Mouse (Mus musculus): ENCODE results near the gene E330021D16Rik. TPM values are rescaled to one million over a fixed set of nuclear protein-coding genes. Genes with fewer than 3 reads are reported as not detected.

E330021D16Rik gene
- polyA plus RNA-seq, 2 experiments, result 0.08 to 0.34 TPM

GRCm38 (mm10) chr6:136431169-136431895 is 16.0 kb upstream of the E330021D16Rik start:
- 47% methylated on average over 10 of the region's 10 CpGs for WGBS (ENCODE audit: insufficient replicate concordance)
- no peak overlapping the region for H3K4me3 ChIP-seq (ENCODE audit: insufficient read depth in 1 of 2, low read depth in 2 of 2, low read length in 2 of 2)
- no peaks in the 10 kb centered on the region for H3K36me3 ChIP-seq (replicated peaks; ENCODE audit: control insufficient read depth, insufficient read depth, low read depth)
- DNase-seq (ENCODE audit: low read depth in 3 of 3, low spot score in 3 of 3), result no peak
- no peak overlapping the region for H3K4me2 ChIP-seq (ENCODE audit: low read depth)
- H3K27me3 ChIP-seq (ENCODE audit: control insufficient read depth, insufficient read depth, low read length), result no peaks in the 10 kb centered on the region
- H3K9me3 ChIP-seq (ENCODE audit: control insufficient read depth, low read length), result no peaks in the 10 kb centered on the region
- peaks cover 0 to 3% of the 10 kb centered on the region in 2 experiments; a peak in 2 of 4 replicates for H3K4me1 ChIP-seq (replicated peaks; ENCODE audit: control insufficient read depth in 2 of 2, insufficient read depth in 2 of 2, low read length in 1 of 2)
- no peak for TF ChIP-seq CTCF (IDR thresholded peaks at IDR 0.05; ENCODE audit: low read depth)
- TF ChIP-seq EP300 (IDR thresholded peaks at IDR 0.05; ENCODE audit: low read depth), result no peak
- no peak overlapping the region for H3K9ac ChIP-seq (replicated peaks)
- no peak overlapping the region for H3K27ac ChIP-seq
- ATAC-seq (ENCODE audit: insufficient read depth), result no peak

- H3K9me3 ChIP-seq (ENCODE audit: control insufficient read depth, low read length), result no peaks in the 10 kb centered on the region
- no peak overlapping the region for H3K4me3 ChIP-seq (ENCODE audit: insufficient read depth in 1 of 2, low read depth in 2 of 2, low read length in 2 of 2)
- TF ChIP-seq EP300 (IDR thresholded peaks at IDR 0.05; ENCODE audit: low read depth) (no peak), CTCF (IDR thresholded peaks at IDR 0.05; ENCODE audit: low read depth) (no peak)
- ATAC-seq (ENCODE audit: insufficient read depth), result no peak
- no peak overlapping the region for H3K27ac ChIP-seq
- peaks cover 0 to 3% of the 10 kb centered on the region in 2 experiments; a peak in 2 of 4 replicates for H3K4me1 ChIP-seq (replicated peaks; ENCODE audit: control insufficient read depth in 2 of 2, insufficient read depth in 2 of 2, low read length in 1 of 2)
- no peaks in the 10 kb centered on the region for H3K27me3 ChIP-seq (ENCODE audit: control insufficient read depth, insufficient read depth, low read length)
- no peak for DNase-seq (ENCODE audit: low read depth in 3 of 3, low spot score in 3 of 3)
- H3K9ac ChIP-seq (replicated peaks), result no peak overlapping the region
- WGBS (ENCODE audit: insufficient replicate concordance), result 54% methylated on average over 4 of the region's 4 CpGs
- no peaks in the 10 kb centered on the region for H3K36me3 ChIP-seq (replicated peaks; ENCODE audit: control insufficient read depth, insufficient read depth, low read depth)
- no peak overlapping the region for H3K4me2 ChIP-seq (ENCODE audit: low read depth)
Observed at GRCm38 (mm10) chr6:136429441-136429840, 14.1 kb upstream of the E330021D16Rik start.

- no peaks in the 10 kb centered on the region for H3K36me3 ChIP-seq (replicated peaks; ENCODE audit: control insufficient read depth, insufficient read depth, low read depth)
- peaks cover 0 to 3% of the 10 kb centered on the region in 2 experiments; a peak in 2 of 4 replicates for H3K4me1 ChIP-seq (replicated peaks; ENCODE audit: control insufficient read depth in 2 of 2, insufficient read depth in 2 of 2, low read length in 1 of 2)
- H3K27me3 ChIP-seq (ENCODE audit: control insufficient read depth, insufficient read depth, low read length), result no peaks in the 10 kb centered on the region
- WGBS (ENCODE audit: insufficient replicate concordance), result 71% methylated on average over 5 of the region's 5 CpGs
- H3K9ac ChIP-seq (replicated peaks), result no peak overlapping the region
- H3K27ac ChIP-seq, result no peak overlapping the region
- H3K9me3 ChIP-seq (ENCODE audit: control insufficient read depth, low read length), result no peaks in the 10 kb centered on the region
- H3K4me3 ChIP-seq (ENCODE audit: insufficient read depth in 1 of 2, low read depth in 2 of 2, low read length in 2 of 2), result no peak overlapping the region
- DNase-seq (ENCODE audit: low read depth in 3 of 3, low spot score in 3 of 3) (no peak), ATAC-seq (ENCODE audit: insufficient read depth) (no peak)
- TF ChIP-seq EP300 (IDR thresholded peaks at IDR 0.05; ENCODE audit: low read depth) (no peak), CTCF (IDR thresholded peaks at IDR 0.05; ENCODE audit: low read depth) (no peak)
- no peak overlapping the region for H3K4me2 ChIP-seq (ENCODE audit: low read depth)
Observed at GRCm38 (mm10) chr6:136428412-136428811, 13.0 kb upstream of the E330021D16Rik start.

- Histone ChIP-seq H3K36me3 (replicated peaks; ENCODE audit: control insufficient read depth, insufficient read depth, low read depth) (no peaks in the 10 kb centered on the region), H3K9ac (replicated peaks) (no peak overlapping the region), H3K27ac (no peak overlapping the region), H3K9me3 (ENCODE audit: control insufficient read depth, low read length) (no peaks in the 10 kb centered on the region), H3K27me3 (ENCODE audit: control insufficient read depth, insufficient read depth, low read length) (no peaks in the 10 kb centered on the region), H3K4me3 (ENCODE audit: insufficient read depth in 1 of 2, low read depth in 2 of 2, low read length in 2 of 2) (no peak overlapping the region), H3K4me1 (replicated peaks; ENCODE audit: control insufficient read depth in 2 of 2, insufficient read depth in 2 of 2, low read length in 1 of 2) (peaks cover 0 to 3% of the 10 kb centered on the region in 2 experiments; a peak in 2 of 4 replicates), H3K4me2 (ENCODE audit: low read depth) (no peak overlapping the region)
- ATAC-seq (ENCODE audit: insufficient read depth) (no peak), DNase-seq (ENCODE audit: low read depth in 3 of 3, low spot score in 3 of 3) (no peak)
- 59% methylated on average over 6 of the region's 6 CpGs for WGBS (ENCODE audit: insufficient replicate concordance)
- no peak for TF ChIP-seq CTCF (IDR thresholded peaks at IDR 0.05; ENCODE audit: low read depth)
- no peak for TF ChIP-seq EP300 (IDR thresholded peaks at IDR 0.05; ENCODE audit: low read depth)
Observed at GRCm38 (mm10) chr6:136427240-136427639, 11.9 kb upstream of the E330021D16Rik start.

DNA sequence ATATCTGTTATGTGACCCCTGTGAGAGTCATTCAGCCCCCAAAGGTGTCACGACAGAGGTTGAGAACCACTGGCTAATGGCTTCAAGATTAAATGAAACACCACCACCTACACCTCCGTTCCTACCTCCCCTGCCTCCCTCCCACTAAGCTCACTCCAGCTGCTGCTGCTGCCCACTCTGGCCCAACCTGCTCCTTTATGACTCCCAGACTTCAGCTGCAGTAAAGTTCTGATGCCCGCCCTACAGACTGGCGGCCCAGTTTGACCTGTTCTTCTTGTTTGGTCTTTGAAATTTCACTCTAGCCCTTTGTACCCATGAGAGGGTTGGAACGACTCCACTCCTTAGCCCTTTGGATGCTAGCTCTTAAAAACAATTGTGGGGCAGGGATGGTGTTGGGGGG is 10.6 kb upstream of the E330021D16Rik start:
- no peak for DNase-seq (ENCODE audit: low read depth in 3 of 3, low spot score in 3 of 3)
- no peak for ATAC-seq (ENCODE audit: insufficient read depth)
- no peaks in the 10 kb centered on the region for H3K36me3 ChIP-seq (replicated peaks; ENCODE audit: control insufficient read depth, insufficient read depth, low read depth)
- H3K9me3 ChIP-seq (ENCODE audit: control insufficient read depth, low read length), result no peaks in the 10 kb centered on the region
- WGBS (ENCODE audit: insufficient replicate concordance), result 63% methylated on average over 5 of the region's 5 CpGs
- no peak overlapping the region for H3K9ac ChIP-seq (replicated peaks)
- H3K27ac ChIP-seq, result no peak overlapping the region
- no peaks in the 10 kb centered on the region for H3K4me1 ChIP-seq (replicated peaks; ENCODE audit: control insufficient read depth in 2 of 2, insufficient read depth in 2 of 2, low read length in 1 of 2)
- TF ChIP-seq EP300 (IDR thresholded peaks at IDR 0.05; ENCODE audit: low read depth) (no peak), CTCF (IDR thresholded peaks at IDR 0.05; ENCODE audit: low read depth) (no peak)
- H3K27me3 ChIP-seq (ENCODE audit: control insufficient read depth, insufficient read depth, low read length), result no peaks in the 10 kb centered on the region
- no peak overlapping the region for H3K4me3 ChIP-seq (ENCODE audit: insufficient read depth in 1 of 2, low read depth in 2 of 2, low read length in 2 of 2)
- no peak overlapping the region for H3K4me2 ChIP-seq (ENCODE audit: low read depth)

Data from liver, embryonic 14.5 days (tissue).